Mouse (Mus musculus) neural tube, embryonic 14.5 days (tissue): ENCODE results near the gene Rala. TPM values are rescaled to one million over a fixed set of nuclear protein-coding genes. Genes with fewer than 3 reads are reported as not detected.
"Not testable (repeated sequence)": the region's sequence is repeated elsewhere in the genome, so short reads cannot be mapped to it uniquely, and the experiment has no call there.

Source experiments
- ATAC-seq: fragments of 200-750 bp; cut with Nextera tagmentation; 2 replicates; pipeline ENCODE4 v1.8.0; 2017; ENCODE audit warnings: low read depth, mild to moderate bottlenecking, moderate TSS enrichment, moderate library complexity
- H3K27ac ChIP-seq: fragments of 300-500 bp; sonication (generic); 2 replicates; pipeline ENCODE4 v1.5.1; 2014; ENCODE audit warnings: low read depth, mild to moderate bottlenecking, control low read depth, low read length, moderate library complexity, mixed read lengths
- H3K27me3 ChIP-seq: fragments of 300-500 bp; sonication (generic); 2 replicates; pipeline ENCODE4 v1.6.1; 2014; ENCODE audit warnings: low read length; ENCODE audit not compliant: control insufficient read depth, insufficient read depth
- H3K36me3 ChIP-seq: fragments of 300-500 bp; sonication (generic); 2 replicates; pipeline ENCODE4 v1.6.1; 2014; ENCODE audit warnings: low read length, mixed read lengths; ENCODE audit not compliant: control insufficient read depth, insufficient read depth
- H3K4me1 ChIP-seq: fragments of 300-500 bp; sonication (generic); 2 replicates; pipeline ENCODE4 v1.6.1; 2014; ENCODE audit warnings: low read length; ENCODE audit not compliant: control insufficient read depth, insufficient read depth
- H3K4me2 ChIP-seq: fragments of 300-500 bp; sonication (generic); 2 replicates; pipeline ENCODE4 v1.6.1; 2014; ENCODE audit warnings: mild to moderate bottlenecking, low read depth, low read length, control low read depth
- H3K4me3 ChIP-seq: fragments of 300-500 bp; sonication (generic); 2 replicates; pipeline ENCODE4 v1.5.1; 2014; ENCODE audit warnings: low read depth, low read length, control low read depth, mixed read lengths
- H3K9ac ChIP-seq: fragments of 300-500 bp; sonication (generic); replicated peaks from 2 replicates; pipeline ENCODE4 v1.6.1; 2014; ENCODE audit warnings: low read depth, mild to moderate bottlenecking, control low read depth, low read length, mixed read lengths
- H3K9me3 ChIP-seq: fragments of 300-500 bp; sonication (generic); 2 replicates; pipeline ENCODE4 v1.6.1; 2016; ENCODE audit warnings: low read length; ENCODE audit not compliant: control insufficient read depth
- WGBS: fragments of 180-500 bp; shearing (Covaris S2); extraction: QIAGEN DNeasy Blood & Tissue Kit; methylation state at CpG from one replicate; pipeline ENCODE4 v1.1.7; 2014; 5-methylcytosine and 5-hydroxymethylcytosine counted together
- polyA plus RNA-seq: library from polyadenylated mRNA; unstranded; fragments of >200 nt; fragmentation: Nextera tagmentation; extraction: Ambion mirVana; gene quantifications from 2 replicates; pipeline ENCODE4 v1.2.1, GENCODE M21; 2014

Rala gene
- polyA plus RNA-seq, 1 experiment from 2014 or later = 224 TPM

- Histone ChIP-seq H3K4me1 (no peaks in the 10 kb centered on the region), H3K36me3 (no peaks in the 10 kb centered on the region), H3K9me3 (no peaks in the 10 kb centered on the region), H3K27me3 (no peaks in the 10 kb centered on the region), H3K9ac (no peak overlapping the region), H3K4me3 (no peak overlapping the region), H3K27ac (no peak overlapping the region), H3K4me2 (no peak overlapping the region)
- no peak for ATAC-seq
- 90% methylated on average over 1 of the region's 1 CpGs for WGBS
Observed at GRCm38 (mm10) chr13:17975457-17975856, 31.4 kb upstream of the Rala start.

- WGBS = 97% methylated on average over 9 of the region's 9 CpGs
- no peak for ATAC-seq
- H3K4me3 ChIP-seq = no peak overlapping the region
Observed at GRCm38 (mm10) chr13:17974734-17975133, 30.7 kb upstream of the Rala start.

GRCm38 (mm10) chr13:17960613-17961012 lies 16.6 kb upstream of the Rala start:
- no peak overlapping the region for H3K4me3 ChIP-seq
- no peak overlapping the region for H3K4me2 ChIP-seq
- no peak overlapping the region for H3K27ac ChIP-seq
- H3K36me3 ChIP-seq = no peaks in the 10 kb centered on the region
- no peaks in the 10 kb centered on the region for H3K9me3 ChIP-seq
- no peak overlapping the region for H3K9ac ChIP-seq
- no peaks in the 10 kb centered on the region for H3K4me1 ChIP-seq
- H3K27me3 ChIP-seq = no peaks in the 10 kb centered on the region
- 95% methylated on average over 7 of the region's 7 CpGs for WGBS
- no peak for ATAC-seq

More at GRCm38 (mm10) chr13:17974734-17975133, 30.7 kb upstream of the Rala start:
- Histone ChIP-seq H3K4me2 (no peak overlapping the region), H3K4me1 (no peaks in the 10 kb centered on the region), H3K36me3 (no peaks in the 10 kb centered on the region), H3K27me3 (no peaks in the 10 kb centered on the region), H3K27ac (no peak overlapping the region), H3K9ac (no peak overlapping the region), H3K9me3 (no peaks in the 10 kb centered on the region)

GRCm38 (mm10) chr13:17954282-17954681 lies 10.2 kb upstream of the Rala start:
- Histone ChIP-seq H3K4me3 (no peak overlapping the region), H3K27ac (no peak overlapping the region), H3K36me3 (no peaks in the 10 kb centered on the region), H3K4me2 (no peak overlapping the region), H3K9ac (no peak overlapping the region), H3K27me3 (no peaks in the 10 kb centered on the region), H3K4me1 (no peaks in the 10 kb centered on the region), H3K9me3 (no peaks in the 10 kb centered on the region)
- ATAC-seq = no peak
- 54% methylated on average over 1 of the region's 1 CpGs for WGBS

GRCm38 (mm10) chr13:17950581-17950980 lies 6.5 kb upstream of the Rala start:
- not testable (repeated sequence) for H3K36me3 ChIP-seq, ATAC-seq, H3K27ac ChIP-seq, H3K27me3 ChIP-seq, H3K9ac ChIP-seq, H3K9me3 ChIP-seq, H3K4me1 ChIP-seq, H3K4me2 ChIP-seq, H3K4me3 ChIP-seq
- 91% methylated on average over 8 of the region's 8 CpGs for WGBS

- H3K9ac ChIP-seq = no peak overlapping the region
- no peaks in the 10 kb centered on the region for H3K9me3 ChIP-seq
- WGBS = 86% methylated on average over 18 of the region's 18 CpGs
- no peak overlapping the region for H3K4me2 ChIP-seq
- no peaks in the 10 kb centered on the region for H3K36me3 ChIP-seq
- no peak overlapping the region for H3K27ac ChIP-seq
- no peaks in the 10 kb centered on the region for H3K27me3 ChIP-seq
- no peak overlapping the region for H3K4me3 ChIP-seq
- no peaks in the 10 kb centered on the region for H3K4me1 ChIP-seq
- ATAC-seq = no peak
Observed at GRCm38 (mm10) chr13:17949555-17949954, 5.5 kb upstream of the Rala start.

- Histone ChIP-seq H3K27ac (peak overlapping the region; percentile 98), H3K9me3 (no peaks in the 10 kb centered on the region), H3K9ac (peak overlapping the region; percentile 98), H3K4me1 (0 out of 2 replicates have a peak, but pooled peaks cover 8% of the 10 kb centered on the region), H3K36me3 (no peaks in the 10 kb centered on the region), H3K4me2 (peak overlapping the region; percentile 75), H3K4me3 (peak overlapping the region; percentile 94), H3K27me3 (no peaks in the 10 kb centered on the region)
- WGBS = 1% methylated on average over 62 of the region's 70 CpGs
- ATAC-seq = peak; percentile 78
Observed at GRCm38 (mm10) chr13:17943306-17944077, 547 bp downstream of the Rala start.

GRCm38 (mm10) chr13:17942338-17942737 lies 1.7 kb downstream of the Rala start:
- no peak for ATAC-seq
- no peaks in the 10 kb centered on the region for H3K27me3 ChIP-seq
- H3K36me3 ChIP-seq = no peaks in the 10 kb centered on the region
- WGBS = 73% methylated on average over 6 of the region's 6 CpGs
- H3K9me3 ChIP-seq = no peaks in the 10 kb centered on the region
- no peak overlapping the region; the same call in 1 of the 2 replicates for H3K4me3 ChIP-seq
- no peak overlapping the region; the same call in 1 of the 2 replicates for H3K9ac ChIP-seq
- H3K27ac ChIP-seq = no peak overlapping the region
- 0 out of 2 replicates have a peak, but pooled peaks cover 8% of the 10 kb centered on the region for H3K4me1 ChIP-seq
- peak overlapping the region; percentile 75; the same call in 1 of the 2 replicates for H3K4me2 ChIP-seq

- H3K27me3 ChIP-seq = no peaks in the 10 kb centered on the region
- no peak overlapping the region for H3K27ac ChIP-seq
- 79% methylated on average over 1 of the region's 1 CpGs for WGBS
- no peaks in the 10 kb centered on the region for H3K9me3 ChIP-seq
- H3K36me3 ChIP-seq = no peaks in the 10 kb centered on the region
- no peak overlapping the region for H3K4me2 ChIP-seq
- no peak overlapping the region for H3K9ac ChIP-seq
- H3K4me1 ChIP-seq = no peaks in the 10 kb centered on the region
- no peak overlapping the region for H3K4me3 ChIP-seq
- no peak for ATAC-seq
Observed at GRCm38 (mm10) chr13:17907309-17907708, 36.7 kb downstream of the Rala start.
